Mouse (Mus musculus) limb, embryonic 14.5 days (tissue): ENCODE measurements around the gene Mitf. TPM values are rescaled to one million over a fixed set of nuclear protein-coding genes. Genes with fewer than 3 reads are reported as not detected.

Source experiments
- ATAC-seq: fragments of 200-750 bp; cut with Nextera tagmentation; 2 replicates; pipeline ENCODE4 v1.8.0; 2017; ENCODE audit warnings: low read depth, moderate number of reproducible peaks, moderate TSS enrichment; ENCODE audit not compliant: low FRiP score
- DNase-seq: peaks from one replicate; pipeline ENCODE4 v3.0.0-alpha.2; 2015; ENCODE audit warnings: low spot score
- H3K27ac ChIP-seq: fragments of 300-500 bp; sonication (generic); replicated peaks from 2 replicates; pipeline ENCODE4 v1.5.1; 2014; ENCODE audit warnings: low read depth, mild to moderate bottlenecking, low read length, moderate library complexity, mixed read lengths
- H3K27me3 ChIP-seq: fragments of 300-500 bp; sonication (generic); 2 replicates; pipeline ENCODE4 v1.6.1; 2014; ENCODE audit warnings: low read length, mixed read lengths; ENCODE audit not compliant: control insufficient read depth, insufficient read depth
- H3K36me3 ChIP-seq: fragments of 300-500 bp; sonication (generic); 2 replicates; pipeline ENCODE4 v1.6.1; 2014; ENCODE audit warnings: mild to moderate bottlenecking, low read length, moderate library complexity, mixed read lengths; ENCODE audit not compliant: control insufficient read depth, insufficient read depth
- H3K4me1 ChIP-seq: fragments of 300-500 bp; sonication (generic); 2 replicates; pipeline ENCODE4 v1.6.1; 2014; ENCODE audit warnings: antibody characterized with exemption, low read length, mixed read lengths; ENCODE audit not compliant: control insufficient read depth, insufficient read depth
- H3K4me2 ChIP-seq: fragments of 300-500 bp; sonication (generic); replicated peaks from 2 replicates; pipeline ENCODE4 v1.6.1; 2014; ENCODE audit warnings: low read depth, mild to moderate bottlenecking, low read length, moderate library complexity; ENCODE audit not compliant: severe bottlenecking
- H3K4me3 ChIP-seq: fragments of 300-500 bp; sonication (generic); replicated peaks from 2 replicates; pipeline ENCODE4 v1.5.1; 2014; ENCODE audit warnings: low read length
- H3K9ac ChIP-seq: fragments of 300-500 bp; sonication (generic); 2 replicates; pipeline ENCODE4 v1.6.1; 2014; ENCODE audit warnings: mild to moderate bottlenecking, low read depth, low read length, moderate library complexity; ENCODE audit not compliant: severe bottlenecking
- H3K9me3 ChIP-seq: fragments of 300-500 bp; sonication (generic); 2 replicates; pipeline ENCODE4 v1.6.1; 2016; ENCODE audit warnings: low read length; ENCODE audit not compliant: control insufficient read depth
- POLR2A ChIP-seq: fragments of 200-500 bp; IDR thresholded peaks from 2 replicates; pipeline ENCODE4 v1.8.0; 2012; ENCODE audit warnings: inconsistent platforms, mild to moderate bottlenecking, moderate library complexity, borderline replicate concordance; ENCODE audit not compliant: insufficient read depth, insufficient read length; ENCODE audit errors: extremely low read depth
- WGBS: fragments of 180-500 bp; shearing (Covaris S2); extraction: QIAGEN DNeasy Blood & Tissue Kit; methylation state at CpG from one replicate; pipeline ENCODE4 v1.1.7; 2014; 5-methylcytosine and 5-hydroxymethylcytosine counted together
- polyA plus RNA-seq, 2 experiments: library from polyadenylated mRNA; depleted of rRNA in 1 of 2; stranded (reverse) in 1 of 2; unstranded in 1 of 2; fragments of >200 nt; fragmentation: Nextera tagmentation in 1 of 2; extraction: Ambion mirVana in 1 of 2; gene quantifications; 2 replicates each; pipeline versions ENCODE4 v1.2.1 to v1.2.3; 2012 to 2014

Gene Mitf
- polyA plus RNA-seq, 2 experiments: 2.9 to 3.6 TPM

DNA sequence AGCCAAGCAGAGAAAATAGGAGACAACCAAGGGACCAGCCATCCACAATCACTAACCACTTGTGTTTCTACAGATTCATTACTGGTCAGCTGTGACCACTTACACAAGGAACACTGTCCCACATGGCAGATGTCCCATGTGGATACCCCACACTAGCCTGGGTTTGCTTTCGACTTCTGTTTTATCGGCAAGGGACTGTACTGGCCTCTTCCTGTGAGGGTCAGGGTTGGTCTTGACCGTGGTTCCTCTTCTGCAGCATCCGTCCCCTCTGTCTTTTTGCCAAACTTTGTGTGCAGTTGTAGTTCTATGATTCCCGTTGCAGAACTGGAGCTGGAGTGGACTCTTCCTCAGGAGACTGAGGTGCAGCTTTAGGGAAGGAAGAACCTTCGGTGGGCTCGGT lies 59.7 kb downstream of the Mitf start:
- Histone ChIP-seq H3K4me2 (no peak overlapping the region), H3K4me1 (no peaks in the 10 kb centered on the region), H3K4me3 (no peak overlapping the region), H3K27ac (no peak overlapping the region), H3K36me3 (no peaks in the 10 kb centered on the region), H3K27me3 (no peaks in the 10 kb centered on the region), H3K9me3 (no peaks in the 10 kb centered on the region), H3K9ac (no peak overlapping the region)
- WGBS: 91% methylated on average over 7 of the region's 7 CpGs
- ATAC-seq: no peak
- DNase-seq: no peak
- no peak for TF ChIP-seq POLR2A

GRCm38 (mm10) chr6:97868005-97868404 lies 61.2 kb downstream of the Mitf start:
- DNase-seq: no peak
- H3K9me3 ChIP-seq: no peaks in the 10 kb centered on the region
- H3K36me3 ChIP-seq: no peaks in the 10 kb centered on the region
- no peaks in the 10 kb centered on the region for H3K27me3 ChIP-seq
- H3K4me3 ChIP-seq: no peak overlapping the region
- no peak for ATAC-seq
- no peak for TF ChIP-seq POLR2A
- no peaks in the 10 kb centered on the region for H3K4me1 ChIP-seq
- H3K27ac ChIP-seq: no peak overlapping the region
- H3K9ac ChIP-seq: no peak overlapping the region
- 79% methylated on average over 1 of the region's 1 CpGs for WGBS
- H3K4me2 ChIP-seq: no peak overlapping the region

DNA sequence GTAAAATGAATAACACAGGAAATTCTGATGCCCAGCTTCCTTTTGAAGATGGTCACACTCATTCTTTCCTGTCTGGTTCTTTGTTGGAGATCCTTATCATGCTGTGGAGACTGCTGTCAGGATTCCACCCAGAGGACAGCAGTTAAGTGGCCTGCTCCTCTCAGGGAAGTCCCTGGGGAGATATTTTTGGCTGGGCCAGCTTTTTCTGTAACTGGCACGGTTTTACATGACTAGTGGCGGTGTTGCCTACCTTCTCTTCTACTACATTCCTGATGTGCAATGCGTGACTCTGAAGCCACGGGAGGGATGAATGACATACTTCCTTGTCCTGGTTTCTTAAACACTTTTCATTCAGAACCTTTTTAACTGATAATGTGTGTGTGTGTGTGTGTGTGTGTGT lies 63.1 kb downstream of the Mitf start:
- H3K4me2 ChIP-seq: no peak overlapping the region
- H3K9me3 ChIP-seq: no peaks in the 10 kb centered on the region
- no peak overlapping the region for H3K4me3 ChIP-seq
- no peak overlapping the region for H3K27ac ChIP-seq
- no peak for TF ChIP-seq POLR2A
- H3K4me1 ChIP-seq: no peaks in the 10 kb centered on the region
- H3K27me3 ChIP-seq: no peaks in the 10 kb centered on the region
- no peak for DNase-seq
- no peaks in the 10 kb centered on the region for H3K36me3 ChIP-seq
- H3K9ac ChIP-seq: no peak overlapping the region
- WGBS: 82% methylated on average over 4 of the region's 4 CpGs
- ATAC-seq: no peak

GRCm38 (mm10) chr6:97871296-97872030 lies 64.6 kb downstream of the Mitf start:
- TF ChIP-seq POLR2A: no peak
- ATAC-seq (no peak), DNase-seq (no peak)
- WGBS: 76% methylated on average over 4 of the region's 4 CpGs
- H3K9ac ChIP-seq: no peak overlapping the region
- no peak overlapping the region for H3K4me2 ChIP-seq
- no peaks in the 10 kb centered on the region for H3K4me1 ChIP-seq
- H3K27me3 ChIP-seq: no peaks in the 10 kb centered on the region
- H3K4me3 ChIP-seq: no peak overlapping the region
- H3K27ac ChIP-seq: no peak overlapping the region
- H3K9me3 ChIP-seq: no peaks in the 10 kb centered on the region
- H3K36me3 ChIP-seq: no peaks in the 10 kb centered on the region

DNA sequence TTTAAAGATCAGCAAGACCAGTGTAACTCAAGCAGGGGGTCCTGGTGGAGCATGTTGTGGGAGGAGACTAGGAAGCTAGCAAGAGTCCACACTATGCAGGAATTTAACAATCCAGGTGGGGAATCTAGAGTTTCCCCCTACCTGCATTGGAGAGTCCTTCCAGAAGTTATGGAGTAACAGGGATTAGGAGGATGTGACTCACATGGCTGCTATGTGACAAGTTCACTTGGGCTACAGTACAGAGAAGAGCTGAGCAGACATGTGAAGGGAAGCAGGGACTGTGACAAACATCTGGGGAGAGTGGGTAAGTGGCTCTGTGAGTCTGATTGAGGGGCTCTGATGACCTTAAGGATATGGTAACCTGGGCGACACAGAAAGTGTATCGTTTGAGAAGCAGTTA lies 66.2 kb downstream of the Mitf start:
- TF ChIP-seq POLR2A: no peak
- Histone ChIP-seq H3K36me3 (no peaks in the 10 kb centered on the region), H3K9me3 (no peaks in the 10 kb centered on the region), H3K9ac (no peak overlapping the region), H3K4me2 (no peak overlapping the region), H3K27ac (no peak overlapping the region), H3K4me1 (no peaks in the 10 kb centered on the region), H3K27me3 (no peaks in the 10 kb centered on the region), H3K4me3 (no peak overlapping the region)
- ATAC-seq (no peak), DNase-seq (no peak)
- WGBS: 83% methylated on average over 2 of the region's 2 CpGs
